Mouse (Mus musculus): ENCODE data around the gene Ptpn9. TPM values are rescaled to one million over a fixed set of nuclear protein-coding genes. Genes with fewer than 3 reads are reported as not detected.
A peak's percentile ranks its signal among the peaks of the same experiment; 100 is the strongest.

The Ptpn9 gene
- polyA plus RNA-seq, 1 experiment, result 18.5 TPM

GRCm38 (mm10) chr9:57012895-57013294 lies 18.2 kb downstream of the Ptpn9 start:
- Histone ChIP-seq H3K27ac (ENCODE audit: insufficient read depth, low read depth, low read length) (no peak overlapping the region), H3K4me1 (ENCODE audit: control insufficient read depth, insufficient read depth, low read length) (no peaks in the 10 kb centered on the region), H3K4me3 (ENCODE audit: insufficient read depth, low read length) (no peak overlapping the region)
- TF ChIP-seq POLR2A (IDR thresholded peaks at IDR 0.05; ENCODE audit: borderline replicate concordance, low read depth, low read length) (no peak), CTCF (IDR thresholded peaks at IDR 0.05; ENCODE audit: low read depth, low read length) (no peak)

- Histone ChIP-seq H3K27ac (ENCODE audit: insufficient read depth, low read depth, low read length) (no peak overlapping the region), H3K4me3 (ENCODE audit: insufficient read depth, low read length) (no peak overlapping the region), H3K4me1 (ENCODE audit: control insufficient read depth, insufficient read depth, low read length) (no peaks in the 10 kb centered on the region)
- TF ChIP-seq POLR2A (IDR thresholded peaks at IDR 0.05; ENCODE audit: borderline replicate concordance, low read depth, low read length), result no peak
- no peak for TF ChIP-seq CTCF (IDR thresholded peaks at IDR 0.05; ENCODE audit: low read depth, low read length)
Observed at GRCm38 (mm10) chr9:57013756-57014155, 19.0 kb downstream of the Ptpn9 start.

GRCm38 (mm10) chr9:57014766-57015165 lies 20.0 kb downstream of the Ptpn9 start:
- TF ChIP-seq CTCF (IDR thresholded peaks at IDR 0.05; ENCODE audit: low read depth, low read length) (no peak), POLR2A (IDR thresholded peaks at IDR 0.05; ENCODE audit: borderline replicate concordance, low read depth, low read length) (no peak)

GRCm38 (mm10) chr9:57017631-57018030 lies 22.9 kb downstream of the Ptpn9 start:
- TF ChIP-seq POLR2A (IDR thresholded peaks at IDR 0.05; ENCODE audit: borderline replicate concordance, low read depth, low read length) (no peak), CTCF (IDR thresholded peaks at IDR 0.05; ENCODE audit: low read depth, low read length) (no peak)
- Histone ChIP-seq H3K27ac (ENCODE audit: insufficient read depth, low read depth, low read length) (no peak overlapping the region), H3K4me3 (ENCODE audit: insufficient read depth, low read length) (no peak overlapping the region), H3K4me1 (ENCODE audit: control insufficient read depth, insufficient read depth, low read length) (no peaks in the 10 kb centered on the region)

More at GRCm38 (mm10) chr9:57014766-57015165, 20.0 kb downstream of the Ptpn9 start:
- Histone ChIP-seq H3K27ac (ENCODE audit: insufficient read depth, low read depth, low read length) (no peak overlapping the region), H3K4me1 (ENCODE audit: control insufficient read depth, insufficient read depth, low read length) (no peaks in the 10 kb centered on the region), H3K4me3 (ENCODE audit: insufficient read depth, low read length) (no peak overlapping the region)

- H3K27ac ChIP-seq (ENCODE audit: insufficient read depth, low read depth, low read length), result no peak overlapping the region
- peaks cover 3% of the 10 kb centered on the region for H3K4me1 ChIP-seq (ENCODE audit: control insufficient read depth, insufficient read depth, low read length)
- no peak overlapping the region for H3K4me3 ChIP-seq (ENCODE audit: insufficient read depth, low read length)
- TF ChIP-seq POLR2A (IDR thresholded peaks at IDR 0.05; ENCODE audit: borderline replicate concordance, low read depth, low read length) (no peak), CTCF (IDR thresholded peaks at IDR 0.05; ENCODE audit: low read depth, low read length) (no peak)
Observed at GRCm38 (mm10) chr9:57031756-57032155, 37.0 kb downstream of the Ptpn9 start.

GRCm38 (mm10) chr9:57056237-57056636 lies 61.5 kb downstream of the Ptpn9 start:
- no peaks in the 10 kb centered on the region for H3K4me1 ChIP-seq (ENCODE audit: control insufficient read depth, insufficient read depth, low read length)
- no peak overlapping the region for H3K27ac ChIP-seq (ENCODE audit: insufficient read depth, low read depth, low read length)
- TF ChIP-seq POLR2A (IDR thresholded peaks at IDR 0.05; ENCODE audit: borderline replicate concordance, low read depth, low read length) (no peak), CTCF (IDR thresholded peaks at IDR 0.05; ENCODE audit: low read depth, low read length) (no peak)
- H3K4me3 ChIP-seq (ENCODE audit: insufficient read depth, low read length), result no peak overlapping the region

GRCm38 (mm10) chr9:57064164-57064563 lies 69.4 kb downstream of the Ptpn9 start:
- H3K27ac ChIP-seq (ENCODE audit: insufficient read depth, low read depth, low read length), result no peak overlapping the region
- TF ChIP-seq POLR2A (IDR thresholded peaks at IDR 0.05; ENCODE audit: borderline replicate concordance, low read depth, low read length) (no peak), CTCF (IDR thresholded peaks at IDR 0.05; ENCODE audit: low read depth, low read length) (no peak)
- no peak overlapping the region for H3K4me3 ChIP-seq (ENCODE audit: insufficient read depth, low read length)
- no peaks in the 10 kb centered on the region for H3K4me1 ChIP-seq (ENCODE audit: control insufficient read depth, insufficient read depth, low read length)

- Histone ChIP-seq H3K27ac (ENCODE audit: insufficient read depth, low read depth, low read length) (no peak overlapping the region), H3K4me1 (ENCODE audit: control insufficient read depth, insufficient read depth, low read length) (peaks cover 5% of the 10 kb centered on the region), H3K4me3 (ENCODE audit: insufficient read depth, low read length) (no peak overlapping the region)
- TF ChIP-seq CTCF (IDR thresholded peaks at IDR 0.05; ENCODE audit: low read depth, low read length), result no peak
- TF ChIP-seq POLR2A (IDR thresholded peaks at IDR 0.05; ENCODE audit: borderline replicate concordance, low read depth, low read length), result no peak
Observed at GRCm38 (mm10) chr9:57068266-57068665, 73.5 kb downstream of the Ptpn9 start.

GRCm38 (mm10) chr9:57070262-57070661 lies 75.5 kb downstream of the Ptpn9 start:
- TF ChIP-seq POLR2A (IDR thresholded peaks at IDR 0.05; ENCODE audit: borderline replicate concordance, low read depth, low read length) (no peak), CTCF (IDR thresholded peaks at IDR 0.05; ENCODE audit: low read depth, low read length) (no peak)
- Histone ChIP-seq H3K4me1 (ENCODE audit: control insufficient read depth, insufficient read depth, low read length) (peaks cover 5% of the 10 kb centered on the region), H3K27ac (ENCODE audit: insufficient read depth, low read depth, low read length) (no peak overlapping the region), H3K4me3 (ENCODE audit: insufficient read depth, low read length) (no peak overlapping the region)

GRCm38 (mm10) chr9:57070800-57071545 lies 76.2 kb downstream of the Ptpn9 start:
- Histone ChIP-seq H3K4me3 (ENCODE audit: insufficient read depth, low read length) (peak overlapping the region; percentile 89), H3K27ac (ENCODE audit: insufficient read depth, low read depth, low read length) (no peak overlapping the region), H3K4me1 (ENCODE audit: control insufficient read depth, insufficient read depth, low read length) (peaks cover 5% of the 10 kb centered on the region)
- TF ChIP-seq CTCF (IDR thresholded peaks at IDR 0.05; ENCODE audit: low read depth, low read length) (no peak), POLR2A (IDR thresholded peaks at IDR 0.05; ENCODE audit: borderline replicate concordance, low read depth, low read length) (no peak)
